In genomic region chr5:102375339-102375738, GRCm38 (mm10) we compare ENCODE assay signal across 9 mouse cellular contexts.
"Had no signal": no experiment of that assay in that cellular context is flagged by ENCODE, and none has a peak within 500 bp of the region (broad histone marks: within the 10 kb centered on the region; RNA-seq: fewer than 3 reads in every experiment).

No protein-coding gene starts in this region.

- DNase-seq: lung, adult 18-20 months; lung, embryonic 14.5 days; lung, postnatal 10 days; lung, postnatal 4 days; midbrain, embryonic 14.5 days; right cerebral cortex, postnatal 25 days; thymus, adult 18-20 months; thymus, postnatal 14 days; thymus, postnatal 36 days had no signal
